Mouse (Mus musculus): Measurements from ENCODE around the gene Igf2bp2.

Gene Igf2bp2

GRCm38 (mm10) chr16:22162512-22163455, at the start of gene Igf2bp2:
Gene Igf2bp2, minus strand, starts transcription at chr16:22163299.
- peak; percentile 70 for DNase-seq

- no peak for DNase-seq
Observed at GRCm38 (mm10) chr16:22203501-22203900, 40.4 kb upstream of the Igf2bp2 start.

GRCm38 (mm10) chr16:22201858-22202257, 38.8 kb upstream of the Igf2bp2 start:
- DNase-seq = peak; percentile 25

DNA sequence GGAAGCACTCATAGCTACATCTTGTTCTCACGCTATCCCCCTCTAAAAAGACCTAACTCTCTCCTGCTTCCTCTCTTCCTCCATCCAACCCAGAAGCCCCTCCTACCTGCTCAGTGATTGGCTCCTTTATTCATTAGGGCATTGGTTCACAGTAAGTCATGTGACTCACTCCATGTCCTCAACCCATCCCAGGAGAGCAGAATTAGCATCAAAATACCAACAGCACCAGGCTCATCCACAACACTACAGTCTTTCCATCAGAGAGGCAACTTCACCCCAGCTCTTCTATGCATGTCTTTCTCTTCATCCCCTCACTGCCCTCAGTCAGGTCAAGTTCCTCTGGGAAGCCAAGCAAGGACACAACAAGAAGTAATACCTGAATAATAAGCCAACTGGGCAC, 37.4 kb upstream of the Igf2bp2 start:
- DNase-seq = no peak

GRCm38 (mm10) chr16:22187366-22187765, 24.3 kb upstream of the Igf2bp2 start:
- DNase-seq = no peak

- no peak for DNase-seq
Observed at GRCm38 (mm10) chr16:22185411-22185810, 22.3 kb upstream of the Igf2bp2 start.

DNA sequence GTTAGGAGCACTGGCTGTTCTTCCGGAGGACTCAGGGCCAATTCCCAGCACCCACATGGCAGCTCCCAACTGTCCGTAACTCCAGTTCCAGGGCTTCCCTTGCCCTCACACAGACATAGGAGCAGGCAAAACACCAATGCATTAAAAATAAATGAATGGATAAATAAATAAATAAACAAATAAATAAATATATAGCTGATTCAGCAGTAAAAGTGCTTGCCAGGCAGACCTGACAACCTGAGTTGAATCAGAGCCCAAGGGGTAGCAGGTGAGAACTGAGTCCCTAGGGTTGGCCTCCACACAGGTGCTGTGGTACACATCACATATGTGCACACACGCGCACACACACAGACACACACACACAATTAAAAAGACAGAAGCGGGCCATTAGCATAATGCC, 21.0 kb upstream of the Igf2bp2 start:
- DNase-seq = no peak

GRCm38 (mm10) chr16:22182286-22182685, 19.2 kb upstream of the Igf2bp2 start:
- no peak for DNase-seq

GRCm38 (mm10) chr16:22178793-22179192, 15.7 kb upstream of the Igf2bp2 start:
- no peak for DNase-seq

GRCm38 (mm10) chr16:22177999-22178398, 14.9 kb upstream of the Igf2bp2 start:
- DNase-seq = no peak

DNA sequence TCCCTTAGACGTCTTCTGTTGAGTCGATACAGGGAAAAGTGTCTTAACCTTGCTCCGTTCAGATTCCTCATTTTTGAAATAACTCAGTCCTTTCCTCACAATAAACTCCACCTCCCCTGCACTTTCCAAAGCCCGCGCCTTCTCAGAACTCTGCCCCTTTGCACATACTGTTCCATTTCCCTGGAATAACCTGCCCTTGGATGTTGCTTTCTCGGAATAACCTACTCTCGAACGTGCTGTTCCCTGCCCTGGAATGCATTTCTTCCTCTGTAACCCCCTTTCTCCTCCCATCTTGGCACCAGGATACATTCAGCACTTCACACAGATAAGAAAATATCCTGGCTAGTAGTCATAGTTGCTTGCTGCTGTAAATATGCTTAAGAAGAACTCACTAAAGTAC, 5.6 kb upstream of the Igf2bp2 start:
- no peak for DNase-seq

DNA sequence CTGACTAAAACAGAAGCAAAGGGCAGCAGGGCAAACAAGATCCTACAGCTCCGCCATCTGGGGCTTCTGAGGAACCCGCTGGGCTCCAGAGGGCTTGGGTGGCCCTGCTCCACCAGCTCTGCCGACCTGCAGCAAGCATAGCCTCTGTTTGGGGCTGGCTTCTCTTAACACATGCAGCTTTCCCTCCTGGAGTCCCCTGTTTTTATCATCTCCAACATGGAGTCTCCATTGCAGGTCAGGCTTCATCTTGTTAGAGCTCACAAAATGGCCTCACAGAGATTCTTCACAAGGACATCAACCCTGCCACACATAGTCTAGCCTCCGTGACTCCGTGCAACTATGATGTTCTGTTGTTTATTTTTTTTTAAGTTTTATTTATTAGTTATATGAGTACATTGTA, 2.5 kb upstream of the Igf2bp2 start:
- no peak for DNase-seq

- DNase-seq = no peak
Observed at GRCm38 (mm10) chr16:22164446-22164845, 1.3 kb upstream of the Igf2bp2 start.

DNA sequence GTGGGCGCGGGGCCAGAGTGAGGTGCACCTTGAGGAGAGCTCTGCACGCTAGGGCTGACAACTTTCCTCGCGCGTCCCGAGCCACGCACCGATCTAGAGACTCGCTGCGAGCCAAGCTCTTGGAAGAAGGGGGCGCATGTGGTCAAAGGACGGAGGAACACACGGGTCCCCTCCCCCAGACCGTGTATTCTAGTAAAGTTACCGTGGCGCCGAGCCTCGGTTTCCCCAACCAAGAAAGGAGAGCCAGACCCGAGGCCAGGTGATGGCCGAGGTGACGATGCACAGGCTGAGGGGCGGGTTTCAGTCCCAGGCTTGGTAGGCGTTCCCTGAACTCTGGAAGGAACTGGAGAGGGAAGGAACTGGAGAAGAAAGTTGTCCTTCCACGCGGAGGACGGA, 355 bp upstream of the Igf2bp2 start:
- peak; percentile 26 for DNase-seq

DNA sequence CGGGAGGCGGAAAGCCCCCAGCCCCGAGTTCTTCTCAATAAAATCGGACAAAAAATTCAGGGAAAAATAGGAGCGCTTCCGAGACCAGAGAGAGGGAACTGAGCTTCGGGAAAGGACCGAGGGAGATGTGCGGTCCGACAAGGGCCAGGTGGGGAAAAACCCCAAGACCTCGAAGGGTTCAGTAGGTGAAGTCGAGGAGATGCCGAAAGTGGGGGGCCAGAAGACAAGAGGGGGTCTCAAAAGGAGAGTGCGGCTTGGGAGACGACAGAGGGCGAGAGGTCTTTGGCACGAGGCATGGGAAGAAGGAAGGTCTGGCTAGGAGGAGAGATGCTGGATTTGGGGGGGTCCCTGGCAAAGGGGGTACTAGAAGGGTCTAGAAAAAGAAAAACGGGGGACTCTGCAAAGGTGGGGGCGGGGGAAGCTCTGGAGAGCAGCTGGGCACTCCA, 1.0 kb downstream of the Igf2bp2 start:
- DNase-seq = peak; percentile 4

GRCm38 (mm10) chr16:22161351-22162065, 1.6 kb downstream of the Igf2bp2 start:
- peak; percentile 10 for DNase-seq

- no peak for DNase-seq
Observed at GRCm38 (mm10) chr16:22160386-22161145, 2.5 kb downstream of the Igf2bp2 start.

DNA sequence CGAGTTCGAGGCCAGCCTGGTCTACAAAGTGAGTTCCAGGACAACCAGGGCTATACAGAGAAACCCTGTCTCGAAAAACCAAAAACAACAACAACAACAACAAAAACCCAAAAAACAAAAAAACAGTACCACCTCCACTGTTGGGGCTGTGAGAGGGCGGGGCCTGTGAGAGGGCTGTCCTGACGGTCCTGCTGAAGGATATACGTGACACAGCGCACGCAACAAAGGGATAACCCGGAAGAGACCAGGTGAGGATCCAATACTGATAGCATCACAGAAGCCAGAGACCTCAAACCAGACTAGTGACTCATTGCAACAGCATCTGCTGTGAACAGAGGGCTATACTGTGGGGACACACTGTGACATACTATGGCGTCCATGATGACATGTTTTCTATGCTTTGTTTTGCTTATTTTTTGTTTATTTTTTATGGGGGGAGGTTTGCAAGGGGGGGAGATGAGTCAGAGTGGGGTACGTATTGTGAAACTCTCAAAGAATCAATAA, 10.1 kb downstream of the Igf2bp2 start:
- DNase-seq = no peak

DNA sequence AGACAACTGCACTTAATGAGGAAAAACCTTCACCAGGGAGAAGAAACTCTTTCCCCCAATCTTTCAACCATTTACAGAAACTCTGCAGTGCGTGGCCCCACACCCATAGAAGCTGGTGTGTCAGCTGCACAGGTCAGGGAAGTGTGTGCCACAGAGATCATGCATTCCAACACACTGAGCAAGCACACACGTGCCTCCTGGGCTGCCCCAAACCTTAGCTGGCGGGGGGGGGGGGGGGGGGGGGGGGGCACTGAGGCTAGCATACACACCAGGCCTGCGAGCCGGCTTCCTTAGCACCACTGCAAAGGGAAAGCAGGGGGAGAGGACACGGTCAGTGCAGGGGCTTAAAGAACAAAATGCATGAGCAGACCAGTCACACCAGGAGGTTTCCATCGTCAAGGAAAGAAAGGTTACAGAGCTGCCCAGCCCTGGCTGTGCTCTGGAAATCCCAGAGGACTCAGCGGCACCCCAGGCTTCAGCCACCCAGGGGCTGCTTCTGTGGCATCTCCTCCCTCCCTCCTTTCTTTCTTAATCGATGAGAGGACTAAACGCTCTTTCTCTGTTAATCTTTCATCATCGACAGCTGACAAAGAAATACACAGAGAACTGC, 11.3 kb downstream of the Igf2bp2 start:
- no peak for DNase-seq

DNA sequence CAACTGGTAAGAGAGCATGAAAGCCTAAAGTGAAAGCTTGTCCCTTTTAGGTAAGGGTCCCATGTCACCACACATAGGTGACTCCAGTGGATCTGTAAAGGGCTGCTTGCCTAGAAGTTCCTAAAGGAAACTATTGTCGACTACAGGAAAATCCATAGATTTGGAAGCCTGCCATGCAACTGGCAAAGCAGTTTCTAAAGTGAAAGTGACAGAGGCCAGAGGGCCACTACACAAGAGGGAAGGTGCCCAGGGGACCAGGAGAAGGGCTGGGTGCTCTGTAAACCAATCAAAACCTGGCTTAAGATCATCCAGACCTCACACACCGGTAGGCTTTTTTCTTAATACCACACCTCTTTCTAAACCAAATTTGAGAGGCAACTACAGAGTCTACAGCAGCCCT, 12.7 kb downstream of the Igf2bp2 start:
- no peak for DNase-seq

DNA sequence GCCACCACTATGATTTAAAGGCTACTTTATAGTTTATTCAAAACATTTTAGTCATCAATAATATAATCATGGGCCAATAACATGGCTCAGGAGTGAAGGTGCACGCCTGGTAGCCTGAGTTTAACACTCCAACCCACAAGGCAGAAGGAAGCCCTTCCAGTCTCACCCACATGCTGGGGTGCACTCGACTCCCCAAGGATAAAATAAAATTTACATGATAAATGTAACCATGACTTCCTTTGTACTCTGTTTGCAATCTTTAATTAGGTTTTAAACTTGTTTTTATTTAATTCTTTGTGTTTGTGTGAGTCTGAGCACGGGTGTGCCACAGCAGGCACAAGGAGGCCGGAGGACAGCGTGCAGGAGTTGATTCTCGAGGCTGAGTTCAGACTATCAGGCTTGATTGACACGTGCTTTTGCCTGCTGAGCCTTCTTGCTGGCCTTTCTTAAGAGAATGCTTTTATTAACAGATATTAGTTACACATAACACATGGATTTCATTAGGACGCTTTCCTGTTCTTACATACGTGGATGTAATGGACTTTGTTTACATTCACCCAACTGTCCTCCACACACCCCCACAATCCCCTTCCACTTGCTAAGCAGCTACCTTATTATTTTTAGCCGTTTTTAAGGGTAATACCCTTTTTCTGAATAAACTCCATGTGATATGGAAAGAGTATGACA, 13.3 kb downstream of the Igf2bp2 start:
- DNase-seq = no peak

DNA sequence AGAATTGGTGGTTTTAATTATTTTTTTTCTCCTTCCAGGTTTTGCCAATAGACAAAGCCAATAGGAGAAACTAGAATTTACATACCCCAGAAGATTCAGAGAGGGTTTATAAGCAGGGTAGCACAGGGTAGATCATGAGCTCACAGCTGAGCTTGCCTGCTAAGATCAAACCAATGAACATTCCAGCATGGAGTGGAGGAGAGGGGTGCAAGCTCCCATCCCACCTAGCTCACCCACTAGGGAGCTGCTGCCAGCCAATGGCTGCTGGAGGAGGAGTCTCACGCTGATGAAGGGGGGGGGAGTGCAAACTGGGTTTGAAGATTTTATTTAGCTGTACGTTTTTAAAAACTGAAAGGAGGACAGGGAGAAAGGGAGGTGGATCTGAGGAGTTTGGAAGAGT, 14.0 kb downstream of the Igf2bp2 start:
- no peak for DNase-seq

All from liver (tissue).